Mouse (Mus musculus) forebrain, embryonic 10.5 days (tissue): ENCODE results near the gene Vstm2l. TPM values are rescaled to one million over a fixed set of nuclear protein-coding genes. Genes with fewer than 3 reads are reported as not detected.

Experiments
- DNase-seq: peaks from one replicate; pipeline ENCODE4 v3.0.0-alpha.2; 2017; ENCODE audit warnings: low spot score; ENCODE audit errors: extremely low spot score
- H3K27ac ChIP-seq: fragments of 300-500 bp; sonication (generic); 2 replicates; pipeline ENCODE4 v1.5.1; 2016; ENCODE audit warnings: mild to moderate bottlenecking
- H3K27me3 ChIP-seq: fragments of 300-500 bp; sonication (generic); 2 replicates; pipeline ENCODE4 v1.6.1; 2016; ENCODE audit warnings: mild to moderate bottlenecking; ENCODE audit not compliant: poor library complexity, severe bottlenecking
- H3K36me3 ChIP-seq: fragments of 300-500 bp; sonication (generic); replicated peaks from 2 replicates; pipeline ENCODE4 v1.6.1; 2016; ENCODE audit warnings: mild to moderate bottlenecking, moderate library complexity
- H3K4me1 ChIP-seq: fragments of 300-500 bp; sonication (generic); 2 replicates; pipeline ENCODE4 v1.6.1; 2016
- H3K4me3 ChIP-seq: fragments of 300-500 bp; sonication (generic); 2 replicates; pipeline ENCODE4 v1.5.1; 2016; ENCODE audit warnings: mild to moderate bottlenecking, moderate library complexity
- H3K9me3 ChIP-seq: fragments of 300-500 bp; sonication (generic); 2 replicates; pipeline ENCODE4 v1.6.1; 2016; ENCODE audit warnings: mild to moderate bottlenecking, moderate library complexity
- WGBS: fragments of 180-500 bp; shearing (Covaris S2); methylation state at CpG from one replicate; pipeline ENCODE4 v1.1.7; 2016; 5-methylcytosine and 5-hydroxymethylcytosine counted together
- polyA plus RNA-seq: library from polyadenylated mRNA; unstranded; fragments of >200 nt; fragmentation: Nextera tagmentation; extraction: Ambion mirVana; gene quantifications from 2 replicates; pipeline ENCODE4 v1.2.1, GENCODE M21; 2016

Gene Vstm2l
- polyA plus RNA-seq, 1 experiment from 2014 or later = 0.10 TPM

- H3K4me3 ChIP-seq = no peak overlapping the region
- H3K27ac ChIP-seq = no peak overlapping the region
- WGBS = 85% methylated on average over 4 of the region's 4 CpGs
- peaks cover 12% of the 10 kb centered on the region for H3K4me1 ChIP-seq
- DNase-seq = no peak
- no peaks in the 10 kb centered on the region for H3K27me3 ChIP-seq
- no peaks in the 10 kb centered on the region for H3K9me3 ChIP-seq
- peaks cover 64% of the 10 kb centered on the region for H3K36me3 ChIP-seq
Measured at GRCm38 (mm10) chr2:157983276-157983675, 68.8 kb downstream of the Vstm2l start.

- Histone ChIP-seq H3K4me3 (no peak overlapping the region), H3K27me3 (no peaks in the 10 kb centered on the region), H3K36me3 (peaks cover 75% of the 10 kb centered on the region), H3K9me3 (no peaks in the 10 kb centered on the region), H3K27ac (no peak overlapping the region), H3K4me1 (no peaks in the 10 kb centered on the region)
- no peak for DNase-seq
- 86% methylated on average over 4 of the region's 4 CpGs for WGBS
Measured at GRCm38 (mm10) chr2:157985611-157986010, 71.2 kb downstream of the Vstm2l start.

- Histone ChIP-seq H3K36me3 (peaks cover 76% of the 10 kb centered on the region), H3K9me3 (no peaks in the 10 kb centered on the region), H3K27me3 (no peaks in the 10 kb centered on the region), H3K4me1 (no peaks in the 10 kb centered on the region), H3K27ac (no peak overlapping the region), H3K4me3 (no peak overlapping the region)
- WGBS = 93% methylated on average over 6 of the region's 6 CpGs
- no peak for DNase-seq
Measured at GRCm38 (mm10) chr2:157986235-157986634, 71.8 kb downstream of the Vstm2l start.

GRCm38 (mm10) chr2:157988416-157989190 is 74.2 kb downstream of the Vstm2l start:
- H3K4me3 ChIP-seq = no peak overlapping the region
- no peak overlapping the region for H3K27ac ChIP-seq
- H3K36me3 ChIP-seq = peaks cover 81% of the 10 kb centered on the region
- no peaks in the 10 kb centered on the region for H3K4me1 ChIP-seq
- H3K27me3 ChIP-seq = no peaks in the 10 kb centered on the region
- DNase-seq = no peak
- WGBS = 91% methylated on average over 7 of the region's 7 CpGs
- no peaks in the 10 kb centered on the region for H3K9me3 ChIP-seq

- Histone ChIP-seq H3K36me3 (peaks cover 92% of the 10 kb centered on the region), H3K9me3 (no peaks in the 10 kb centered on the region), H3K27me3 (no peaks in the 10 kb centered on the region), H3K4me1 (no peaks in the 10 kb centered on the region), H3K27ac (no peak overlapping the region), H3K4me3 (no peak overlapping the region)
- 97% methylated on average over 2 of the region's 2 CpGs for WGBS
- no peak for DNase-seq
Measured at GRCm38 (mm10) chr2:157989946-157990345, 75.5 kb downstream of the Vstm2l start.

GRCm38 (mm10) chr2:157991026-157991425 is 76.6 kb downstream of the Vstm2l start:
- H3K4me1 ChIP-seq = no peaks in the 10 kb centered on the region
- WGBS = 87% methylated on average over 6 of the region's 6 CpGs
- H3K27me3 ChIP-seq = no peaks in the 10 kb centered on the region
- peaks cover 94% of the 10 kb centered on the region for H3K36me3 ChIP-seq
- H3K9me3 ChIP-seq = no peaks in the 10 kb centered on the region
- no peak for DNase-seq
- no peak overlapping the region for H3K4me3 ChIP-seq
- H3K27ac ChIP-seq = no peak overlapping the region

- WGBS = 95% methylated on average over 4 of the region's 4 CpGs
- Histone ChIP-seq H3K27ac (no peak overlapping the region), H3K4me3 (no peak overlapping the region), H3K9me3 (no peaks in the 10 kb centered on the region), H3K36me3 (peaks cover 96% of the 10 kb centered on the region), H3K4me1 (no peaks in the 10 kb centered on the region), H3K27me3 (no peaks in the 10 kb centered on the region)
- DNase-seq = no peak
Measured at GRCm38 (mm10) chr2:157992501-157992900, 78.0 kb downstream of the Vstm2l start.

Other genes starting within 250 kb of the Vstm2l start
- 98.8 and 104 TPM in 2 replicates for gene Ctnnbl1, start 177.3 kb upstream of the Vstm2l start, polyA plus RNA-seq
- gene Tti1, start 113.8 kb downstream of the Vstm2l start, polyA plus RNA-seq = 44.4 and 44.7 TPM in 2 replicates
- 58.1 and 59.3 TPM in 2 replicates for gene Rprd1b, start 113.8 kb downstream of the Vstm2l start, polyA plus RNA-seq
- 6.3 and 7.2 TPM in 2 replicates for gene Tgm2, start 231.8 kb downstream of the Vstm2l start, polyA plus RNA-seq